15 mouse cellular contexts compared by ENCODE assay signal in genomic region chrX:99516896-99517524, GRCm38 (mm10). TPM values are rescaled to one million over a fixed set of nuclear protein-coding genes. Genes with fewer than 3 reads are reported as not detected.
DNase-seq lines count a peak whose midpoint lies in the region; ATAC-seq lines count a peak whose summit lies in the region.
"Had no signal": no experiment of that assay in that cellular context is flagged by ENCODE, and none has a peak within 500 bp of the region (broad histone marks: within the 10 kb centered on the region; RNA-seq: fewer than 3 reads in every experiment).

No protein-coding gene starts in this region.

- H3K4me3 ChIP-seq in hindbrain, embryonic 10.5 days: no peak overlapping the region
- H3K4me3 ChIP-seq in hindbrain, embryonic 14.5 days (replicated peaks; ENCODE audit: low read length): no peak overlapping the region
- no peak overlapping the region for H3K4me3 ChIP-seq in embryonic facial prominence, embryonic 11.5 days (ENCODE audit: low read depth, low read length)
- H3K4me3 ChIP-seq: embryonic facial prominence, embryonic 13.5 days; limb, embryonic 13.5 days had no signal

- no peak for DNase-seq in hindbrain, embryonic 10.5 days (ENCODE audit: low spot score)
- no peak for DNase-seq in hindbrain, embryonic 14.5 days (ENCODE audit: low spot score)
- DNase-seq in embryonic facial prominence, embryonic 11.5 days (ENCODE audit: low spot score): no peak
- peak; percentile 25 for DNase-seq in mesoderm, embryonic 11.5 days (ENCODE audit: low read depth, low spot score)
- DNase-seq in retina, postnatal 1 day: peak; percentile 97
- no peak for DNase-seq in right cerebral cortex, adult 18-20 months
- no peak for DNase-seq in lung, postnatal 4 days
- DNase-seq: adrenal gland, postnatal 10 days; cerebellum, adult 9-10 months; heart, adult 11 months; kidney, adult 8-10 months; kidney, postnatal 4 days; liver, postnatal 0 days had no signal

- H3K9me3 ChIP-seq in hindbrain, embryonic 10.5 days: no peaks in the 10 kb centered on the region
- H3K9me3 ChIP-seq in hindbrain, embryonic 14.5 days (ENCODE audit: control insufficient read depth, low read length): no peaks in the 10 kb centered on the region
- no peaks in the 10 kb centered on the region for H3K9me3 ChIP-seq in embryonic facial prominence, embryonic 11.5 days (replicated peaks; ENCODE audit: control insufficient read depth, low read length)
- H3K9me3 ChIP-seq: embryonic facial prominence, embryonic 13.5 days; limb, embryonic 13.5 days had no signal

- H3K27ac ChIP-seq in hindbrain, embryonic 10.5 days: peak overlapping the region; percentile 67
- H3K27ac ChIP-seq in hindbrain, embryonic 14.5 days: no peak overlapping the region
- no peak overlapping the region for H3K27ac ChIP-seq in embryonic facial prominence, embryonic 11.5 days (replicated peaks; ENCODE audit: low read depth, low read length)
- H3K27ac ChIP-seq: embryonic facial prominence, embryonic 13.5 days; limb, embryonic 13.5 days had no signal

- H3K9ac ChIP-seq in hindbrain, embryonic 14.5 days: no peak overlapping the region
- H3K9ac ChIP-seq in embryonic facial prominence, embryonic 11.5 days (replicated peaks; ENCODE audit: low read length): no peak overlapping the region
- H3K9ac ChIP-seq: embryonic facial prominence, embryonic 13.5 days; limb, embryonic 13.5 days; liver, postnatal 0 days had no signal

- 51% methylated on average over 6 of the region's 6 CpGs for WGBS in hindbrain, embryonic 10.5 days
- 53% methylated on average over 6 of the region's 6 CpGs for WGBS in hindbrain, embryonic 14.5 days
- WGBS in embryonic facial prominence, embryonic 11.5 days: 58% methylated on average over 6 of the region's 6 CpGs

- no peak for ATAC-seq in hindbrain, embryonic 14.5 days (ENCODE audit: low FRiP score)
- ATAC-seq in embryonic facial prominence, embryonic 11.5 days (replicated peaks; ENCODE audit: insufficient number of reproducible peaks, low FRiP score, low TSS enrichment, low read depth): peak; percentile 33; the same call in 1 of the 2 replicates
- ATAC-seq: liver, postnatal 0 days had no signal

- no peaks in the 10 kb centered on the region for H3K36me3 ChIP-seq in hindbrain, embryonic 10.5 days
- no peaks in the 10 kb centered on the region for H3K36me3 ChIP-seq in hindbrain, embryonic 14.5 days (replicated peaks; ENCODE audit: control insufficient read depth, insufficient read depth)
- no peaks in the 10 kb centered on the region for H3K36me3 ChIP-seq in embryonic facial prominence, embryonic 11.5 days (replicated peaks; ENCODE audit: control insufficient read depth, insufficient read depth, low read depth, low read length)
- H3K36me3 ChIP-seq: embryonic facial prominence, embryonic 13.5 days; limb, embryonic 13.5 days had no signal

- peaks cover 53% of the 10 kb centered on the region for H3K4me1 ChIP-seq in hindbrain, embryonic 10.5 days (replicated peaks)
- no peaks in the 10 kb centered on the region for H3K4me1 ChIP-seq in hindbrain, embryonic 14.5 days (replicated peaks; ENCODE audit: control insufficient read depth, insufficient read depth, low read length)
- H3K4me1 ChIP-seq in embryonic facial prominence, embryonic 11.5 days (ENCODE audit: control insufficient read depth, insufficient read depth, low read length): no peaks in the 10 kb centered on the region

- no peak overlapping the region for H3K4me2 ChIP-seq in hindbrain, embryonic 14.5 days (replicated peaks)
- H3K4me2 ChIP-seq in embryonic facial prominence, embryonic 11.5 days (ENCODE audit: low read depth, low read length): no peak overlapping the region
- H3K4me2 ChIP-seq: embryonic facial prominence, embryonic 13.5 days; limb, embryonic 13.5 days had no signal

- peaks cover 100% of the 10 kb centered on the region for H3K27me3 ChIP-seq in hindbrain, embryonic 10.5 days (ENCODE audit: insufficient read depth, poor library complexity, severe bottlenecking)
- peaks cover 44% of the 10 kb centered on the region for H3K27me3 ChIP-seq in hindbrain, embryonic 14.5 days (ENCODE audit: control insufficient read depth, insufficient read depth, low read length)
- H3K27me3 ChIP-seq in embryonic facial prominence, embryonic 11.5 days (ENCODE audit: control insufficient read depth, insufficient read depth, low read length): peaks cover 5% of the 10 kb centered on the region; the same call in 1 of the 2 replicates

RNA-seq across cellular contexts. Expression of gene Pja1, which starts 45.9 kb away (rescaled TPM):
- polyA plus RNA-seq in hindbrain, embryonic 10.5 days (2016; fragmentation: Nextera tagmentation; extraction: Ambion mirVana): 188 and 192 TPM in 2 replicates
- 315 and 348 TPM in 2 replicates for polyA plus RNA-seq in hindbrain, embryonic 14.5 days (2014; fragmentation: Nextera tagmentation; extraction: Ambion mirVana)
- 193 and 197 TPM in 2 replicates for polyA plus RNA-seq in embryonic facial prominence, embryonic 11.5 days (2014; fragmentation: Nextera tagmentation; extraction: Ambion mirVana)

Comparison
In these comparisons a context has a peak if more than half of its experiments do, and no peak if none do; other contexts are left out.
1. DNase-seq: peak in mesoderm, embryonic 11.5 days (single experiment) and retina, postnatal 1 day (single experiment); none in hindbrain, embryonic 10.5 days (single experiment), hindbrain, embryonic 14.5 days (single experiment), embryonic facial prominence, embryonic 11.5 days (single experiment), right cerebral cortex, adult 18-20 months (single experiment) and lung, postnatal 4 days (0 of 2).